Mouse (Mus musculus) kidney, adult 11 months (tissue): ENCODE data around the gene Med13l.

Experiments
- DNase-seq: peaks from one replicate; pipeline ENCODE4 v3.0.0; 2022

The Med13l gene

GRCm38 (mm10) chr5:118596452-118597092 lies 36.1 kb downstream of the Med13l start:
- peak; percentile 74 for DNase-seq

- DNase-seq: no peak
These were observed 38.1 kb downstream of the Med13l start for GRCm38 (mm10) chr5:118598601-118599000.

- DNase-seq: no peak
These were observed 41.0 kb downstream of the Med13l start for GRCm38 (mm10) chr5:118601452-118601851.

- DNase-seq: no peak
These were observed 42.2 kb downstream of the Med13l start for GRCm38 (mm10) chr5:118602706-118603105.

GRCm38 (mm10) chr5:118605424-118606067 lies 45.1 kb downstream of the Med13l start:
- no peak for DNase-seq

GRCm38 (mm10) chr5:118606636-118607035 lies 46.2 kb downstream of the Med13l start:
- DNase-seq: no peak

GRCm38 (mm10) chr5:118607900-118608299 lies 47.4 kb downstream of the Med13l start:
- no peak for DNase-seq

GRCm38 (mm10) chr5:118610468-118610867 lies 50.0 kb downstream of the Med13l start:
- no peak for DNase-seq

- DNase-seq: no peak
These were observed 52.6 kb downstream of the Med13l start for GRCm38 (mm10) chr5:118612956-118613631.

GRCm38 (mm10) chr5:118613704-118614103 lies 53.2 kb downstream of the Med13l start:
- DNase-seq: no peak

- DNase-seq: peak; percentile 43
These were observed 53.6 kb downstream of the Med13l start for GRCm38 (mm10) chr5:118614116-118614515.

- no peak for DNase-seq
These were observed 54.1 kb downstream of the Med13l start for GRCm38 (mm10) chr5:118614571-118614981.

- DNase-seq: no peak
These were observed 58.6 kb downstream of the Med13l start for GRCm38 (mm10) chr5:118618963-118619610.

GRCm38 (mm10) chr5:118619801-118620200 lies 59.3 kb downstream of the Med13l start:
- DNase-seq: no peak

- no peak for DNase-seq
These were observed 59.9 kb downstream of the Med13l start for GRCm38 (mm10) chr5:118620330-118620910.

GRCm38 (mm10) chr5:118621877-118622276 lies 61.4 kb downstream of the Med13l start:
- no peak for DNase-seq

- DNase-seq: no peak
These were observed 61.9 kb downstream of the Med13l start for GRCm38 (mm10) chr5:118622346-118622745.

GRCm38 (mm10) chr5:118623797-118624196 lies 63.3 kb downstream of the Med13l start:
- no peak for DNase-seq

- DNase-seq: no peak
These were observed 67.2 kb downstream of the Med13l start for GRCm38 (mm10) chr5:118627630-118628029.

- DNase-seq: no peak
These were observed 67.7 kb downstream of the Med13l start for GRCm38 (mm10) chr5:118628211-118628610.

- DNase-seq: no peak
These were observed 71.9 kb downstream of the Med13l start for GRCm38 (mm10) chr5:118632346-118632745.

GRCm38 (mm10) chr5:118633106-118633505 lies 72.6 kb downstream of the Med13l start:
- DNase-seq: no peak
